Mouse (Mus musculus) liver, embryonic 16.5 days (tissue): ENCODE measurements around the gene Gm20838. TPM values are rescaled to one million over a fixed set of nuclear protein-coding genes. Genes with fewer than 3 reads are reported as not detected.
"Not testable (repeated sequence)": the region's sequence is repeated elsewhere in the genome, so short reads cannot be mapped to it uniquely, and the experiment has no call there.

Experiments used
- ATAC-seq: fragments of 200-750 bp; cut with Nextera tagmentation; 2 replicates; pipeline ENCODE4 v1.8.0; 2017; ENCODE audit warnings: low read depth, mild to moderate bottlenecking, moderate number of reproducible peaks, moderate library complexity
- H3K27ac ChIP-seq: fragments of 300-500 bp; sonication (generic); 2 replicates; pipeline ENCODE4 v1.5.1; 2014; ENCODE audit warnings: mild to moderate bottlenecking, low read length
- H3K27me3 ChIP-seq: fragments of 300-500 bp; sonication (generic); 2 replicates; pipeline ENCODE4 v1.6.1; 2014; ENCODE audit warnings: low read depth, low read length, mixed read lengths; ENCODE audit not compliant: control insufficient read depth, insufficient read depth
- H3K36me3 ChIP-seq: fragments of 300-500 bp; sonication (generic); 2 replicates; pipeline ENCODE4 v1.6.1; 2014; ENCODE audit warnings: mild to moderate bottlenecking; ENCODE audit not compliant: control insufficient read depth, insufficient read depth
- H3K4me1 ChIP-seq: fragments of 300-500 bp; sonication (generic); 2 replicates; pipeline ENCODE4 v1.6.1; 2014; ENCODE audit warnings: low read depth, low read length, mixed read lengths; ENCODE audit not compliant: control insufficient read depth
- H3K4me2 ChIP-seq: fragments of 300-500 bp; sonication (generic); 2 replicates; pipeline ENCODE4 v1.6.1; 2014; ENCODE audit warnings: low read depth, low read length, mixed read lengths
- H3K4me3 ChIP-seq: fragments of 300-500 bp; sonication (generic); 2 replicates; pipeline ENCODE4 v1.5.1; 2014; ENCODE audit warnings: low read depth, mild to moderate bottlenecking, low read length
- H3K9ac ChIP-seq: fragments of 300-500 bp; sonication (generic); 2 replicates; pipeline ENCODE4 v1.6.1; 2014; ENCODE audit warnings: low read depth, low read length
- H3K9me3 ChIP-seq: fragments of 300-500 bp; sonication (generic); replicated peaks from 2 replicates; pipeline ENCODE4 v1.6.1; 2016; ENCODE audit warnings: low read length; ENCODE audit not compliant: control insufficient read depth
- WGBS: fragments of 180-500 bp; shearing (Covaris S2); extraction: QIAGEN DNeasy Blood & Tissue Kit; methylation state at CpG from one replicate; pipeline ENCODE4 v1.1.7; 2014; ENCODE audit not compliant: insufficient replicate concordance; 5-methylcytosine and 5-hydroxymethylcytosine counted together
- polyA plus RNA-seq: library from polyadenylated mRNA; unstranded; fragments of >200 nt; fragmentation: Nextera tagmentation; extraction: Ambion mirVana; gene quantifications from 2 replicates; pipeline ENCODE4 v1.2.1, GENCODE M21; 2015

The Gm20838 gene
- polyA plus RNA-seq: not detected in 2 replicates

DNA sequence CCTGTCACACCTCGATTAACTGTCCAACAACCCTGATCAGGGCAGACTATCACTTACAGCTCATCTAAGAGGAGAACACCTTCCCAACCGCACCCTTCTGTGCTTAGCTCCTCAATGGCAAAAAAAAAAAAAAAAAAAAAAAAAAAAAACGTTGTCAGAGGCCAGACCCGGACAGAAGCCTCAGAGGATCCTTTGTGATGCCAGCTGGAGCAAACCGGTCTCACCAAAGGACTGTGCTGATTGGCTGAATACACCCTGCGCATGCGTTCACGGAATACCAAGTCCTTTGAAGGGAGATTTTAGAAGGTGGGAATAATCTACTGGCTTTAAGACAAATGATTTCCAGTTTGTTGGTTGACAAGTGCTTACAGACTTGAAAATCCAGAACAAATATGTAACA, at the start of gene Gm20838:
Gene Gm20838 (minus strand): TSS at position 101 of the 400 bp plus-strand sequence.
- H3K27ac ChIP-seq, H3K4me1 ChIP-seq, ATAC-seq, H3K36me3 ChIP-seq, H3K4me3 ChIP-seq, H3K4me2 ChIP-seq, H3K9me3 ChIP-seq, H3K27me3 ChIP-seq, H3K9ac ChIP-seq: not testable (repeated sequence)
- WGBS: no CpG with 5 or more reads among the region's 8 CpGs
